Mouse (Mus musculus) right cerebral cortex, adult 2 months (tissue): ENCODE measurements around the gene Mpzl3.
"Not testable (repeated sequence)": the region's sequence is repeated elsewhere in the genome, so short reads cannot be mapped to it uniquely, and the experiment has no call there.

Experiments
- DNase-seq, 2 experiments: peaks; one replicate each; pipeline ENCODE4 v3.0.0; 2021 to 2022; ENCODE audit warnings: low spot score in 2 of 2

Mpzl3 gene

DNA sequence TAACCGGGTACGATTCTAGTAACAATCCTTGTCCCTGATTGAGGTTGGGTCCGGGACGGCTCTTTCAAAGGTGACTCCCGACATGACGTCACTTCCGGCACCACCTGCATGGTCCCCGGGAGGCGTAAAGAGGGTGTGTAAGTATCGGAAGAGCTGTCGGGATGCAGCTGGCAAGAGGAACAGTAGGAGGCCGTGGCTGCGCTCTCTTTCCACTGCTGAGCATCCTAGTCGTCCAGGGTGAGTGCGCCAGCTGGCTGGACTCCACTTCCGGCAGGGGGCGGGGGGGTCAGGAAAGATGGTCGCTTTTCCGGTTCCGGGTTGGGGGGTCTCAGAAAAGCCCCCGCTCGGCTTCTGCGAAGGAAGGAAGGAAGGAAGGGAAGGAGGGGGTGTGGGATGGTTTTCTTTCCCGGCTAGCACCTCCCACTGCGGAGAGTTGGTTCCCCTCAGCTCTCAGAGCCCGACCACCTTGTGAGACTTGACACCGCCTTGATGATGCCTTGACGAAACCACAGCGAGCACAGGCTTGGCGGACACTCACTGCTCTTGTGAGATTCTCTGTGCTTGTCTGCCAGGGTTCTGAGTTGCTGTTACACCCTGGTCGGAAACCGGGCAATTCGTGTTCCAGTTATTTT, at the start of gene Mpzl3:
Gene Mpzl3, plus strand, starts transcription at position 105 of the 632 bp plus-strand sequence.
- DNase-seq: peak; percentile 85 to 91

GRCm38 (mm10) chr9:45007404-45007803, 47.6 kb upstream of the Mpzl3 start:
- no peak for DNase-seq

DNA sequence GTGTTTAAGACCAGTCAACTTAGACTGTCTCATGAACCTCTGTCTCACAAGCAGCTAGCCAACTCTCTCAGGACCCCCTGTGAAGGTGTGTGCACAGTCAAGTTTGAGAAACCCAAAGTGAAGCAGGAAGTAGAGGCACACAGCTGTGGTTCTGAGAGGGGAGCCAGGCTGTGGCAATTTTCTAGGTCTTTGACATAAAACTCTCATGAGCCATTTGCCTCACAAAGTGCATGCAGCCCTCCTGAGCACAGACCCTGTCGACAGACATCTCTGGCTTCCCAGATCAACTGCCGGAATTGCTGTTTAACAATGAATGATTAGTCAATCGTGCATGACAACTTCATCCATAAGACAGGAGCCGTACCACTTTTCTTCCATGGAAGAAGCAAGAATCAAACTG, 46.6 kb upstream of the Mpzl3 start:
- no peak for DNase-seq

- no peak for DNase-seq
Measured at GRCm38 (mm10) chr9:45009180-45010078, 45.6 kb upstream of the Mpzl3 start, which contains the start of gene Cd3e. Gene Cd3e (minus strand): TSS chr9:45009627.

DNA sequence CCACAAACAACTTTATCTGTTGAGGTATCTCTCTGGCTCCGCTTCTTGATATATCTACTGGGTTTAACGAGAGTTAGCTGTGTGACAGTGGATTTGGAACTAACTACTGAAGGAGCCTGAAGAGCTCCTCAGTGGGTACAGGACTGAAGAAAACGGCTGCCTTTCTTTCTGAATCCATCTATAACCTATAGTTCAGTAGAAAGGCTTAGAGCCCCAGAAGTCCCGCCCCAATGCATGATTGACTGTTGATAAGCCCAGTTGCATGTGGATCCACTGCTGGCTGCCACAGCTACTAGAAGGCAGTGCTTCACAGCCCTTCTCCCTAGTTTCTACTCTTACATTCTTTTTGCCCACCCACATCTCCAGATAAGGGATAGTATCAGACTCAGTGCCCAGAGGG, 44.5 kb upstream of the Mpzl3 start:
- no peak for DNase-seq

GRCm38 (mm10) chr9:45011291-45011690, 43.7 kb upstream of the Mpzl3 start:
- no peak for DNase-seq

DNA sequence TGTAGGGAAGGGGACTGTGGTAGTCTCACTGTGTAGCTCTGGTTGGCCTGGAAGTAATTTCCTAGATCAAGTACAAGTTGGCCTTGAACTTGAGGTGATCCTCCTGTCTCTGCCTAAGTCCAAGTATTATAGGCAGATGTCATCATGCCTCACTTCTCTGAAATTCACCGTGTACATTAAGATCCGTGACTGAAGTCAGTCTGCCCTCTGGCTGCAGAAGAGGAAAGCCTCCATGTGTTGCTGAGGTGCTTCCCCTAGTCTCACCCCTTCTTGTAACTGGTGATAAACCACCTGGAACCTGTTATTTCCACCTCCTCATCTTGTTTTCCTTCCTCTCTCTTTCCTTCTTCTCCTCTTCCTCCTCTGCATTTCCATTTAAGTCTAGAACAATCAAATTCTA, 40.1 kb upstream of the Mpzl3 start:
- DNase-seq: no peak

DNA sequence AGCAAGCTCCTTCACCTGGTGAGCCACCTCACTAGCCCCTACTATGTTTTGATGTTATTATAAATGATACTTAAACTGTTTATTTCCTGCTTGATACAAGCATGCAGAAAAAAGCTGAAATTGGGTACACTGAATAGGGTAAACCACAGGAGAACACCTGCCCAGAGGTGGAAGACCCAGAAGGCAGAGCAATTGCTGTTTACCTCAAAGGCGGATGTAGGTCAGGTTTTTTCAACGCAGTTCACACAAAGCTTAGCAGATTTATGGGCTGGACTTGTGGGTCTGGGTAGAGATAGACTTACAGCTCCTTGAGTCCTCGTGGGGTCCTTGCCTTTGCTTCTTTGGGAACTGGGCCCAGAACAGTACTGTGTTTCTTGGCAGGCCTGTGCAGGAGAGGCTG, 39.1 kb upstream of the Mpzl3 start:
- no peak for DNase-seq

- DNase-seq: peak; percentile 25 to 27
Measured at GRCm38 (mm10) chr9:45018031-45018430, 37.0 kb upstream of the Mpzl3 start.

DNA sequence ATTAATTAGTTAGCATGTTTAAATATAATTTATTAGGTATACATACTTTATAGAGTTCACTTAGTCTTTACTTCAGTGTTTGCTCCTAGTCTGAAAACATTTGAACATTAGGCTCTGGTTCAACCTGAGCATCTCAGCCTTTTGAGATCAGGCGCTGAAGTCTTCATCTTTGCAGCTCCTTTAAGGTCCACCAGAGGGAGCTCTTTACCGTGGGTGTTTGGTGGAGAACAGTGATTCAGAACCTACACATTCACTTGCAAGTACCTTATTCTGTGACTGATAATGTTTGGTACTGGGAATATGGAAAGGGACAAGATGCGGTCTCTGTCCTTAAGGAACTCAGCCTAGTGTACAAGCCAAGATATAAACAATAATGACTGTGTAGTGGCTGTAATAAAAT, 32.2 kb upstream of the Mpzl3 start:
- peak; percentile 53 to 76 for DNase-seq

- DNase-seq: no peak
Measured at GRCm38 (mm10) chr9:45023638-45024037, 31.3 kb upstream of the Mpzl3 start.

- no peak for DNase-seq
Measured at GRCm38 (mm10) chr9:45024187-45024586, 30.8 kb upstream of the Mpzl3 start.

GRCm38 (mm10) chr9:45027376-45027775, 27.6 kb upstream of the Mpzl3 start:
- no peak for DNase-seq

- no peak for DNase-seq
Measured at GRCm38 (mm10) chr9:45030341-45030740, 24.6 kb upstream of the Mpzl3 start.

DNA sequence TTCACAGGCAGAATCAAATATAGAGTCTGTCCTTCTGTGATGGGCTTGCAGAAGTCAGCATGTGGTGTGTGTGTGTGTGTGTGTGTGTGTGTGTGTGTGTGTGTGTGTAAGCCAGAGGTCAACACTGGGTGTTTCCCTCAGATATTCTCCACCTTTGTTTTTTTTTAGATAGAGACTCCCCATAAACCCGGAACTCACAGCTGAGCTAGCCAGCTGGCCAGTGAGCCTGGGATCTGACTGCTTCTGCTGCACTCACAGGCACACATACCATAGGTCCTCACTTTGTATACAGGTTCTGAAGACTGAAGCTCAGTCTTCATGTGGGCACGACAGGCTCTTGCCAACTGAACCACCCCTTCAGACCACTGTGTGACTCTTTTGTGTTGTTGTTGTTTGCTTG, 22.7 kb upstream of the Mpzl3 start:
- no peak for DNase-seq

DNA sequence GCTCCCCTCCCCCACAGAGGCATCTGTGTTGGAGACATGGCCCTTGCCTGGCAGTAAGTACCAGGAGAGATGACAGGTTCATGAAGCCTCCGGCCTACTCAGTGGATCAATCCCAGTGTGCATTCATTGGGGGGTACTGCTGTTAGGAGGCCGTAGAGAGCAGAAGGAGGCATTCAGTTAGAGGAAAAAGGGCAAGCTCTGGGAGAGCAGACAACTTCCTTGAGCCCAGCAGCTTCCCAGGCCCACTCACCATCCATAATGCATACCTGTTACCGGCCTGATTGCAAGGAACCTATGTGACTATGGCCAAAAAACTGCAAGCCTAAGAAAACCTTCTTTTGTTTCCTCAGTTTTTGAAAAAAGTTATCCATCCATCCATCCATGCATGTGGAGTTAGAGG, 20.5 kb upstream of the Mpzl3 start:
- DNase-seq: no peak

- not testable (repeated sequence) for DNase-seq
Measured at GRCm38 (mm10) chr9:45037803-45038202, 17.2 kb upstream of the Mpzl3 start.

GRCm38 (mm10) chr9:45039499-45039898, 15.5 kb upstream of the Mpzl3 start, which contains the start of gene Mpzl2:
Gene Mpzl2 (plus strand): TSS chr9:45039799.
- no peak for DNase-seq

- DNase-seq: no peak
Measured at GRCm38 (mm10) chr9:45040066-45040845, 14.7 kb upstream of the Mpzl3 start.

DNA sequence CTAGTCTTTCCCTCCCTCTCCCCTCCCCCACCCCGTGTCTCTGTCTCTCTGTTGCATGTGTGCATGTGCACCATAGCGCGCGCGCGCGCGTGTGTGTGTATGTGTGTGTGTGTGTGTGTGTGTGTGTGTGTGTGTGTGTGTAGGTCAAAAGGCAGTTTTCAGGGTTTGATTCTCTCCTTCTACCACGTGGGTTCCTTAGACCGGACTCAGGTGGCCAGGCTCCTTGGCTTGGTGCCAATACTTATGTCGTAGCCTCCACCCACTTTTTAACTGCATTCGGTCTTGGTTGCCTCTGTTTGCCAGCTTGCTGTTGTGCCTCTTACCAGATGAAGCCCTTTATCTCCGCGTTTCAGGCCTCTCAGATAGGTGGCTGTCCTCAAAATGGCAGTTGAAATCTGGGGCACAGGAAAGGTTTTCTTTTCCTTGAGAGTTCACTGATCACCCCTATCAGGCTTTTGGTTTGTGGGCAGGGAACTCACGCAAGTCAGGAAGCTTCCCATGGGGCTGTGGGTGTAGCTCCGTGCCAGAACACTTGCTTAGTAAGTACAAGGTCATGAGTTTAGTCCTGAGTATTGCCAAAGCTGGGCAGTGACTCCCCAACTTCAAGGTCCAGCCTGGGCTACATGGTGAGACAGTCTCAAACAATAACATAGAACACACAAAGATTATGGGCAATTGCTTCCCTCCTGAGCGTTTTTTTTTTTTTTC, 13.7 kb upstream of the Mpzl3 start:
- no peak for DNase-seq

- no peak for DNase-seq
Measured at GRCm38 (mm10) chr9:45042056-45042720, 12.8 kb upstream of the Mpzl3 start.
